Mouse (Mus musculus): ENCODE results near the gene Trf.

- TF ChIP-seq CTCF (IDR thresholded peaks at IDR 0.05; ENCODE audit: low read depth): no peak
- TF ChIP-seq EP300 (optimal IDR thresholded peaks at IDR 0.05): no peak
Measured at GRCm38 (mm10) chr9:103227760-103228159, 2.5 kb downstream of the Trf start.
